Mouse (Mus musculus) spleen, adult 2 months (tissue): ENCODE data around the gene Apoa4.

ENCODE experiments used
- CTCF ChIP-seq: fragments of 200-500 bp; IDR thresholded peaks from 2 replicates; pipeline ENCODE4 v1.5.1; 2011; ENCODE audit warnings: mild to moderate bottlenecking, inconsistent platforms; ENCODE audit not compliant: insufficient read depth, insufficient read length, insufficient replicate concordance; ENCODE audit errors: extremely low read depth
- POLR2A ChIP-seq: fragments of 200-500 bp; IDR thresholded peaks from 2 replicates; pipeline ENCODE4 v1.6.1; 2011; ENCODE audit warnings: low read depth, low read length, inconsistent platforms

GRCm38 (mm10) chr9:46206834-46207500 lies 33.5 kb upstream of the Apoa4 start:
- TF ChIP-seq CTCF (no peak), POLR2A (no peak)
